Mouse (Mus musculus): ENCODE measurements around the gene Pced1b.
"Not testable (repeated sequence)": the region's sequence is repeated elsewhere in the genome, so short reads cannot be mapped to it uniquely, and the experiment has no call there.

Gene Pced1b

DNA sequence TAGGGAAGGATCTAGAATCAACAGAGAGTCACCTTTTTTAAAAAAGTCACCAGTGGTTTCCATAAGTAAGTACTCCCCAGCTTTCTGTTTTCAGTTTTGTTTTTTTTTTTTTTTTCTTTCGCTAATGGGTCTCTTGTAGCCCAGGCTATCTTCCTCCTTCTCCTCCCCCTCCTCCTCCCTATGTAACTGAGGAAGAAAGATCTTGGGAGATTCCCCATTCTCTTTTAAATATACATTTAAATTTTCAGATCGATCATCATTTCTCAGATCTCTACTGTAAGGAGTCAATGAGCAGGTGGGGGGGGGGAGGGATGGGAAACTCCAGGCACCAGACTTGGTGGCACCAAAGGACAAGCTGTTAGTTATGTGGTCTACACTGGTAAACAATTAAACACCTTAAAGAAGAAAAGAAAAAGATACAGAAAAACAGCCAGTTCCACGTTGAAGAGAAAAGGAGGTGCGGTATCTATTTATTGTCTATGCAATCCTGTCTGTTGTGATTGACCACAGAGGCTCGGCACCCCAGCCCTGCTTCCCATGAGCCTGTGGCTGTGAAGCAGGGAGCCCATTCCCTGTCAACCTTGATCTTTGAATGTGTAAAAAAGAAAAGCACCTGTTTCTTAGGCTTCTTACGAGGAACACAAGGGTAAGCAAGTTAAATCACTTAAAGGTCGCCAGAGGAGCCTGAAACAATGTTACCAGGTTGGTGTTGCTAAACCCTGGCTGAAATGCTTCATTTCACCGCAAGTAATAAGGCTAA, 127.4 kb downstream of the Pced1b start:
- DNase-seq, result no peak

DNA sequence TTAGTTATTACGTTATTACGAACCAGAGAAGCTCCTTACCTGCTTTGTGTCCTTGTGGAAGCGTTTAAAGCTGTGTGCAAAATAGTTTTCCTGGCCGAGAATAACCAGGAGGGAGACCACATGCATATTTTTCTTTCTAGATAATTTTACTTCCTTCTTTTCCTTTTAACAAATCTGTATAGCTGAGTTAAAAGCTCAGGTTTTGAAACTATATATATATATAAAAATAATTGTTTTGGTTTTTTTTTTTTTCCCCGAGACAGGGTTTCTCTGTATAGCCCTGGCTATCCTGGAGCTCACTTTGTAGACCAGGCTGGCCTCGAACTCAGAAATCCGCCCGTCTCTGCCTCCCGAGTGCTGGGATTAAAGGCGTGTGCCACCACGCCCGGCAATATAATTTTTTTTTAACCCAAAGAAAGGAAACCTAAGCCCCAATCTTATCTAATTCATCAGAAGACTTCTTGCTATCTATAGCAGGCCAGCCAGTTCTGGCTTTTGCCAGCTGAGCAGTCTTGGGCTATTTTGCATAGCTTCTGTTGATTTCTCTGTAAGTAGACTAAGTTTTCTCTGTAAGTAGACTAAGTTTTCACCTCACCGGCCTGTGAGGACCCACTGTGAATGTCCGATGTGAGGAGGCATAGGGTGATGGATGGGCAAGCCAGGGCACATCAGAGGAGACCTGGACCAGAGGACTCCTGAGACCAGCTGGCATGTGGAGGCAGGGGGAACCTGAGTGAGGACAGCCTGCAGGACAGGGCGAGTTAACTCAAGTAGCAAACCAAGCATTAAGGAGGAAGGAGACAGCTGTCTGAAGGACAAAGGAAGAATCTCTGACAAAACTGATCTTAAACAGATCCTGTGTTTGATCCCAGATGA, 128.2 kb downstream of the Pced1b start:
- DNase-seq, result no peak

DNA sequence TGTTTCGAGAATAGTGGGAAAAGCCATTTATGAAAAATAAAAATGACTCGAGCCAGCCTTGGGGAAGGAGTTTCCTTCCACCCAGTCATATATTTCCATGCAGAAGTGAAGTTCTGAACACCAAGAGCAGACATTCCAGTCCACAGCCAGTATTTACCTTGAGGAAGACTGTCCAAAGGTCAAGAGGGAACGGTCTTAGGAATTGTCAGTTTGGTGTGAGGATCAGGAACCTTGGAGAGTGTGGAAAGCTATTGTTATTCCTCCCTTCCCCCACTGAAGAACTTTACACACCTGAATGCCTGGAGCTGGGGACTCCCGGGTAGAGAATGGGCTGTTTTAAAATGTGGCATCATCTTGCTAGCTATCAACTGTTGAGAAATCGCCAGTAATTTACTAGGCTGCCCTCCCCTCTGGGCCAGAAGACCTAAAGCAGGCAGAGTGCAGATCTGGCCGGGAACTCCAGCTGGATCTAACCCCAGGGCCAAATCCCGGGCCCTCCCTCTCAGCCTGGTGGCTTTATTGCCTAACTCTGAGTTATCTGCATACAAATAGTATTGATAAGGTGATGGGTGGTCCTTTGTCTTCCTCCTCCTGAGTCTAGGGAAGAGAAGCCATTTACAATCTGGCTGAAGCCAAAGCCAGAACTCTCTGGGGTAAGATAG, 129.3 kb downstream of the Pced1b start:
- DNase-seq, result no peak

DNA sequence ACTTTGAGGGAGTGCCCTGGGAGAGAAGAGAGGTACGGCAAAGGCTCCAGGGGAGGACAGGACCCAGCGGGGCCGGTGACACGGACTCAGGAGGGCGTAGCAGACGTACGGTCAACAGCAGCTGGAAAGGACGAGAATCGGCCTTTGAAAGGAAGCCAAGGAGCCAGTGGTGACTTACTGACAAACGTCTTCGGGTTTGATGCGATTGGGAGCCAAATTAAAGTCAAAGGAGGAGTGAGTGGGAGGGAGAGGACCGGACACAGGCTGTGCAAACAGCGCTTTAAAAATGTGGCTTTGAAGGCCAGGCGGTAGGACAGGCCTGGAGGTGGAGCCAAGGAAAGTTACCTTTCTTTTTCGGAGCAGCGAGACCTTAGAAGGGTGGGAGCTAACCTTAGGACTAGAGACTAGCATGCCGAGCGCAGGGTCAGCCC, 129.9 kb downstream of the Pced1b start:
- no peak for DNase-seq

DNA sequence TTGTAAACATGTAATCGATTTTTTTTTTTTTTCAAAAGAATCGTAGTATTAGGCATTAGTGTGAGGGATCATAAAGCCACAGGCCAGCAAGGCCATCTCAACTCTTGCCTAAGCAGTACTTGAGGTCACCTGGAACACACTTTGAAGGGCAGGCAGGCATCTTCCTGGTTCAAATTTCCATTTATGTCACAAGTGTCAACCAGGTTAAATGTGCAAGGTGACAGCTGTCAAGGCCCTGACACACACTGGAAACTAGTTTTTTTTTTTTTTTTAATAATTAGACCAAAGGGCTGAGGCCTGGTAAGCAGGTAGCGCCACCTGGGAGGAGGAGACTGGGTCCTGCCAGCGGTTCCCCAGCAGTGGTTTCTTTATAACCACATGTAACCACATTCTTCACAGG, 131.2 kb downstream of the Pced1b start:
- DNase-seq, result no peak

DNA sequence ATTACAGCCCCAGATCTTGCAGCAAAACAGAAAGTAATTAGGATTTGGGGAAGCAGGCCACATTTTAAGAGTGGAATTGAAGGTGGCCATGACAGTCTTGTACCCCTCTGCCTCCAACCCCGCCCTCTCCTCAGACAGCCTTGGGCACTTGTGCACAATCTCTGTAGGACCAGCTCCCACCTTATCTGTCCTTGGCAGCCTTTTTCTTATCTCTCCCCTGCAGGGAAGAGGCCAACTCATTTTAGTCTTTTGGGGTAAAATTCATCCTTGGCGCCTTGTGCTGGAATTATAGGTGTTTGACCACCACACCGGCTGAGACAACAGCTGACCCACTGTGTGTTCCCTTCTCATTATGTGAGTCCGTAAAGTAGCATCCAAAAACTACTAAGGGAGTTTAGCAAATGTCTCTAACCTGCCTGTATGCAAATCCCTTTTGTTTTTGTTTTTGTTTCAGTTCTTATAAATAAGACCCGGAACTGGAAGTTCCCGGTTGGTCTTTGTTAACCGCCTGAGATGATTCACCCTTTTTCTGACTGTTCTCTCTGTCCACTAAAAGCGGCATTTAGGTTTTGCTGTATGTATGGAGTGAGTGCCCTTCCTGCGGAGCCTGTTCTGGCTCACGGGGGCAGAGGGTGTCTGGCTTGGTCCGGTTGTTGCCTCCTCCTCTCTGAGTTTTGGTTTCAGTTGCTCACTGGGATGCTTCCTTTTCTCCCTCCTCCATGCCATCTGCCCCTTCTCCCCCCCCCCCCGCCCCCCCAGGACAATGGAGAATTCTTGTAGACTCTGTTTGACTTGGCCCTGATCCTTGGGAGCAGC, 132.8 kb downstream of the Pced1b start:
- no peak for DNase-seq

DNA sequence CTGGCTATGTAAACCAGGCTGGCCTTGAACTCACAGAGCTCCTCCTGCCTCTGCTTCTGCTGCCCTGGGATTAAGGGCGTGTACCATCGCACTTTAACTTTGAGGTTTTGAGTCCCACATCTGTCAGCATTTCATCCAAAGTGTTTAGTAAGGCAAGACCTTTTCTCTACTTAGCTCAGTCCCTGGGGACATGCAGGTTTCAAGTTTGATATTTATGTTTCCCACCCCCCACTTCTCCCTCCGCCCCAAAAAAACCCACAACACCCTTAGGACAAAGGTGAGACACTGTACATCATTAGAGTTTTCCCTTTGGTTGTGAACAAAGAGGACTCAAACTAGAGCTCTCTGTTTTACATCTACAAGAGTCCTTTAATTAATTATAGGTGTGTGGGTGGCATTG, 135.7 kb downstream of the Pced1b start:
- DNase-seq, result no peak

DNA sequence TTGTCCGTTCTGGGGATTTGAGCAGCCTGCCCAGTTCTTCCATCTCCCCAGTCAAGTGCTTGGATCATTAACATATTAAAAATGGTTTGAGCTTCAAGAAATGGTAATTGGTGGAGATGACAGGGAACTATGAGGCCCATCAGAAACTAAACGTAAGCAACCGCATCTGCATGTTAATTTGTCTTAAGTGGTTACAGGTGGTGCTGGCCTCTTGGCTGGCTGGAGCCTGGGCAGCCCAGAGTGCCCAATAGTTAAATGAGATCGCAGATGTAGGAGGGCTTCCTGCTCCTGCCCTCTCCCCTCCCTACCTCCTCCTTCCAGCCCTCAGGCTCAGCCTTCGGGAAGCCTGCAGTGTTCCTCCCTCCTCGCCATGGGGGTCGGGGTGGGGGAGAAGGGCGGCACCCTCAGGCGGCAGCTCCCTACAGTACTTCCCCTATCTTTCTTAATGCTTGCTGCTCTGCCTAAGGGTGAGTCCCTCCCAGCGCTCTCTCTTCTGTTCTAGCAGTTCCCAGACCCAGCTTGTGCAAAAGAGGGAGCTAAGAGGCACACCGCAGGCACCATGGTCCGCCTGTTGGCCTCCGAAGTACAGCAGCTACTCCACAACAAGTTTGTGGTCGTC, 136.7 kb downstream of the Pced1b start:
- DNase-seq, result no peak

DNA sequence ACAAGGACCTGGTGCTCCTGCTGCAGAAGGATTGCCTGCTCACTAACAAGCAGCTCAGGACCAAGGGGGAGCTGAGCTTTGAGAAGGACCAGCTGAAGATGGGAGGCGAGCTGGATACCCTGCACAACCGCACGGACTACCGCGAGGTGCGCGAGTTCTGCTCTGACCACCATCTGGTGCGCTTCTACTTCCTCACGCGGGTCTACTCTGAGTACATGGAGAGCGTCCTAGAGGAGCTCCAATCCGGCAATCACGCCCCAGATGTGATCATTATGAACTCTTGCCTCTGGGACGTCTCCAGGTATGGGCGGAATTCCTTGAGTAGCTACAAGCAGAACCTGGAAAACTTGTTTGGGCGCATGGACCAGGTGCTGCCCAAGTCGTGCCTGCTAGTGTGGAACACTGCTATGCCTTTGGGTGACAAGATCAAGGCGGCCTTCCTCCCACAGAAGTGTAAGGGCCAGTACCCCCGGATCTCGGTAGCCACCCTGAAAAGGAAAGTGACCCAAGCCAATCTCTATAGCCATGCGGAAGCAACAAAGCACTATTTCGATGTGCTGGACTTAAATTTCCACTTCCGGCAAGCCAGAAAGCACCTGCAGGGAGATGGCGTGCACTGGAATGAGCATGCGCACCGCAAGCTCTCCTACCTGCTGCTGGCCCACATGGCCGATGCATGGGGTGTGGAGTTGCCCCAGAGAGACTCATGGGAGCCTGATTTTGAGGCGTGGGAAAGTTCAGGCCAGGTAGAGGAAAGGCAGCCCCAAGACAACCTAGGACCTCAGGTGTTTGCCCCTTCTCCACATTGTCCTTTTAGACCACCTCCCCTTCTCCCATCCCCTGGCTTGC, 137.5 kb downstream of the Pced1b start:
- no peak for DNase-seq

DNA sequence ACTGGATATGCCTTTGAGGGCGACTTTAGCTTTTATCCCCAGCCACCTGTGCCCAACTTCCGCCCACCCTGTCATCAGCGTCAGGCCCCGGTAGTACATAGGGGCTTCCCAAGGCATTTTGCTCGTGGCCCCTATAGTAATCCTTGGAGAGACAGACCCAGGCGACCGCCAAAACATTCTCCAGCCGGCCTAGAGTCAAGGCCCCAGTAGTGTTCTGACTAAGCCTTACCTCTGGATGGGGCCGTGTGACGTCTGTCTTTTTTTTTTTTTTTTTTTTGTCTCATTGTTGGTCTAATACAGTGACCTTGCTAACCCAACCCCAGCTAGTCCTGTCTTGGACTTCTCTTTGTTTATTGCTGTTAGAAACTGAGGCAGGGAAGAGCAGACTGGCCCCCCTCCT, 138.3 kb downstream of the Pced1b start:
- DNase-seq, result not testable (repeated sequence)

DNA sequence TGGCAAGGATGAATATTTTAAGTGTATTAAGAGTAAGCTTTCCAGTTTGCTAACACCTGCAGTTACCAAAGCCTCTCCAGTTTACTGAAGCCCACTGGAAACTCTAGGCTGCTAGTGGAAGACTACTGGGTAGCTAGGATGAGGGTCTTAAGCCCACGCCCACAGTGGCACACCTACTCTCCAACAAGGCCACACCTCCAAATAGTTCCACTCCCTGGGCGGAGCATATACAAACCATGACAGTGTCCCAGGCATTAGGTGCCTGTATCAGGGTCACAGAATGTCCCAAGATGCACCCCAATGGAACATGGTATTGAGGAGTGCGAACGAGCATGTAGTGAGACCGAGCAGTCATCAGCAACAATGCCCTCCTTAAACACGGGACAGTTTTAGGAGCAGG, 140.9 kb downstream of the Pced1b start:
- DNase-seq, result no peak

DNA sequence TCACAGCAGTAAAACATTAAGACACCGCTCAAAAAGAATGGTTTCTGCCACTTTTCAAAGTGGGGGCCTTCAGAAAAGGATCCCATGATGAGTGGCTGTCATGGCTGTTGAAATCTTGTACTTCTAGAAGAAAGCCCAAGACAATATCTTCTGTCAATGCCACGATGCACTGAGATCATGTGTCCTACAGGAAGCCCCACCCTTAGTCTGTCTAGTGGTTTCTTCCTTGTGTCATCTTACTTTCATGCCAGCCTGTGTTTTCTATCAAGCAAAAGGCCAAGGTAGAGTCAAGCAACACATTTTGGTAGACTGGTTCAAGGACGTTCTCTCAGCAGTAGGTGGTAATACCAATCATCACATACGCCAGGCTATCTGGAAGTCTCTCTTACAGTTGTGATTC, 142.7 kb downstream of the Pced1b start:
- DNase-seq, result no peak

DNA sequence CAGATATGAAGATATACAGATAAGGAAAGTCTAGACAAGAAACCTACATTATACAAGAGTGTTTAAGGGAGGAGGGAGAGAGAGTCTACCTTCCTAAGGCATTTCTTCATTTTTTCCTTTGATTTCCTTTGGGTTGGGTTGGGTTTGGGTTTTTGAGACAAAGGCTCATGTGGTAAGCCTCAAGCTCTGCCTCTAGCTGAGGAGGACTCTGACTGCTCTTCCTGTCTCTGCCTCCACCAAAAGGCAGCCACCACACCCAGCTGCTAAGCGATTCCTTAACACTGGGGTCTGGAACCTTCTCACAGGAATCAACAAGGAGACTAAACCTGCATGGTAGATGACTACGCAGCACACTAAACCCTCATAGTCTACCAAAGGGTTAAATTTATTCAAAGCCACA, 143.9 kb downstream of the Pced1b start:
- peak; percentile 17 for DNase-seq

DNA sequence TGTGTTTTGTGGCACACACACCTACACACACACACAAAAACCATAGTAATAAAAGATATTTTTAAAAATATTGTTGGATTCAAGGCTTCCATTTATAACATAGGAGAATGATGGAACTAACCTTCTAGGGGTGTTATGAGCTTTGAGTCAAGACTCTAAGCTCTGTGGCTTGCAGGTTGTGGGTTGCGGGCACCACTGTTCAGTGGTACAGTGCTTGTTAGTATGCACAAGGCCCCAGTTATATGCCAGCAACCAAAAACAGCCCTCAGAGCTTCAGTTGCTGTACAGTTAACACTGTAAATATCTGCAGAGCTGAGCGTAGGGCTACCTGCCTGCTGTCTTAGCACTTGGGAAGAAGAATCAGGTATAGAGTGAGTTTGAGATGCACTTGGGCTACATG, 144.5 kb downstream of the Pced1b start:
- DNase-seq, result peak; percentile 18

DNA sequence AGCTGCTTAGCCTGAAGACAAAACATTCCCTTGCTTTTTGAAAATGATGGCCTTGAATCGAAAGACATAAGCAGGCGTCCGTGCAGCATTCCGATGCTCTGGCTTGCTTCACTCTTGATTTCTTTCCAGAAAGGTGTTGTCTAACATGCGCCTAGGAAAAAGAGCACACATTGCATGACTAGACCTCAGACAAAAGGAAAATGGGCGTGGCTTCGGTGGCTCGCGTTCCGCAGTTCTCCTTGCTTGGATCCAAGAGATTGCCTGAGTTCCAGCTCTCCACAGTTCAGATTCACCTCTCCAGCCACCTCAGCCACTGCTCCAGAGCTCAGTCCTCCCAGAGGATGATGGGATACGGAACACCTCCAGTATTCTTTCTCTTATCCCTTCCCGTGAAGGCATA, 147.7 kb downstream of the Pced1b start:
- DNase-seq, result no peak

DNA sequence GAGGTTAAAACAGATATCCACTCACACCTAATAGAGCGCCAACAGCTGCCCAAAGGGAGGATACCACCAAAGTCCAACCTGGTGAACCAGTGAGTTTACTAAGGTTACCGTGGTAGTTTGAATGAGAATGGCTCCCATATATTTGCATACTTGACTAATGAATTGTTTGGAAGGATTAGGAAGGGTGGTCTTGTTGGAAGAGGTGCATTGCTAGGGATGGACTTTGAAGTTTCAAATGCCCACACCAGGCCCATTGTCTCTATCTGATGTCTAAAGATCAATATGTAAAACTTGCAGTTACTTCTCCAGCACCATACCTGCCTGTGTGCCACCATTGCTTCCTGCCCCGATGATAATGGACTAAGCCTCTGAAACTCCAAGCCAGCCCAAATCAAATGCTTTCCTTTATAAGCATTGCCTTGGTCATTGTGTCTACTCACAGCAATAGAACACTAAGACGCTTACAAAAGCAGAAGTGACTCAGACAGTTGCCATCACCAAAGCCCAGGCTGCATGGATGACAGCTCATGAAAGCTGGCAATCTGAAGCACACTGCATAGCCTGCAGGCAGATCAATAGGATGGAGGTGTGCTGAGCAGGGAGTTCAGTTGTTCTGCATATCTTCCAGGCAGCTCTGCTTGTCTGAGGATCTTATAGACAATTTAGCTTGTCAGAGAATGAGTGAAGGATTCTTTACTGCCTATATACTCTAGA, 149.8 kb downstream of the Pced1b start:
- DNase-seq, result no peak

DNA sequence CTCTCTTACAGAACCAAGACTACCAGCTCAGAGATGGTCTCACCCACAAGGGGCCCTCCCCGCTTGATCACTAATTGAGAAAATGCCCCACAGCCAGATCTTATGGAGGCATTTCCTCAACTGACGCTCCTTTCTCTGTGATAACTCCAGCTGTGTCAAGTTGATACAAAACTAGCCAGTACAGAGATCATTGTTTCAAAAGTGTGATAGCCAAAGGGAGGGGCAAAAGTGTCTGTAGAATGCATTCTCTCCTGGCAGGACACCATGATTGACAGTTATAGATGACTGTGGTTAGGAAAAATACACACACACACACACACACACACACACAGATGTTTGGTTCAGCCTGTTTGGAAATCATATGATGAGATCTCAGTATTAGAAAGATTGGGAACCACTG, 150.9 kb downstream of the Pced1b start:
- no peak for DNase-seq

DNA sequence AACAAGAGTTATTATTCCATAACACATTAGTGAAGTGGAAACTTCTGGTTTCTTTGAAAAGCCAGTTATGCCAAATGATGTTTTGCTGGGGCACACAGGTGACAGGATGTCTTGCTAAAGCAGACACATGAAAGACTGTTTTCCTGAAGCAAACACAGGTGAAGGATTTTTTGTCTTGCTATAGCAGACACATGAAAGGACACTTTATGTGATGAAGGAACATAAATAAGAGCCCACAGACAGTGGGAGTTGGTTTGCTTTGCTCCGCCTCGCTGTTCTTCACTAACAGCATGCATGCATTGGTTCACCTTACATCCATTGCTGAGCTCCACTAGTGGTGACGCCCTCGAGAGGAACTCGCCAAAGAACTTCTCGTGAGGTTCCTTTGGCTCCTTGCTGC, 154.0 kb downstream of the Pced1b start:
- DNase-seq, result peak; percentile 26

DNA sequence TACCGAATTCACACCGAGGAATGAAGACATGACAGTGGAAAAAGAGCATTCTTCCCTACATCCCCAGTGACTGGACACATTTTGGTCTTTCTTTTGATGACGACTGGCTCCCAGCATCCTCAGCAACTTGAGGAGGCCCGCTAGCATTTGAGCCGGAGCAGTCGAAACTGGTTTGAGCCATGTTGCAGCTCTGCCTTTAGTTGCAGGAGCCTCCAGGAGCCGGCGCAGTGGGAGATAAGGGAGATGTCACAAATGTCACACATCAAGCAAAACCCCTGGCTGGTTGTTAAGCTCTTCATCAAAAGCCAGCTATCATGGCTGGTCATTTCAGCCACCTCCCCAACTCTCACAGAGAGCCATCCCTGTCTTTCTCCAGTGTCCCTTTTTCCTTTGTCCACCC, 157.6 kb downstream of the Pced1b start:
- DNase-seq, result no peak

DNA sequence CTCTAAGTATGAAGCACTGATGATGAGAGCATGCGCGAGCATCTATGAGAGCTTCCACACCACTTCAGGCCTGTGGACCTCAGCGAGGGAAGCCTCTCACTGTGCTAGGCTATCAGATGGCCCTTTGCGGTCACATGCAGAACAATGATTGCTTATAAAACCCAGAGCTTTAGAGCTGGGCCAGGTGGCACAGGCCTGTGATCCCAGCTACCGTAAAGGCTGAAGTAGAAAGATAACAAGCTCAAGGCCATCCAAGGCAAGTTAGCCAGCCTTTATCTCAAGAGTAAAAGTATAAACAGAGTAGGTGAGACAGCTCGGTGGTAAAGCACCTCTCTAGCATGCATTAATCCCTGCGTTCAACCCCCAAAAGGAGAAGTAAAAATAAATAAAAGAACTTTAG, 158.1 kb downstream of the Pced1b start:
- no peak for DNase-seq

DNA sequence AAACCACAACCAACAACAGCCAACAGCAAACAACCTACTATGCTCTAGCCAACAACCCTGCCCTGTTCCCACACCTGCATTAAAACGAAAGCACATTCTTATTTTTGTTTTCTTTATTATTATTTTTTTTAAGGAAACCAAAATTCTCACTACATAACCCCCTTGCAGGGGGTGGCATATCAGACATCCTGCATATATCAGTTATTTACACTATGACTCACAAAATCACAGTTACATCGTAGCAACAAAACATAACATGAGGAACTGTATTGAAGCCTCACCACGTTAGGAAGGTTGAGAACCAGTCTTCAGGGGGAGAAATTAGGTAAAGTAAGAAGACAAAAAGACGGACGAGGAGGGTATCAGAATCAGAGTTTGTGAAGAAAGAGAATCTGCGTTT, 159.2 kb downstream of the Pced1b start:
- DNase-seq, result no peak

All from thymus, postnatal 14 days (tissue).